Mouse (Mus musculus): ENCODE data around the gene Ift81. TPM values are rescaled to one million over a fixed set of nuclear protein-coding genes. Genes with fewer than 3 reads are reported as not detected.

Gene Ift81
- polyA plus RNA-seq, 1 experiment from 2014 or later = 62.0 TPM

- ATAC-seq (ENCODE audit: low FRiP score) = no peak
- 80% methylated on average over 5 of the region's 5 CpGs for whole genome bisulfite sequencing
- Histone ChIP-seq H3K36me3 (peaks cover 18% of the 10 kb centered on the region; the same call in 1 of the 2 replicates), H3K27ac (no peak overlapping the region), H3K9ac (no peak overlapping the region), H3K4me3 (no peak overlapping the region), H3K4me2 (replicated peaks) (no peak overlapping the region), H3K4me1 (no peaks in the 10 kb centered on the region), H3K9me3 (replicated peaks) (no peaks in the 10 kb centered on the region), H3K27me3 (no peaks in the 10 kb centered on the region)
Measured at GRCm38 (mm10) chr5:122572001-122572400, 42.3 kb downstream of the Ift81 start.

DNA sequence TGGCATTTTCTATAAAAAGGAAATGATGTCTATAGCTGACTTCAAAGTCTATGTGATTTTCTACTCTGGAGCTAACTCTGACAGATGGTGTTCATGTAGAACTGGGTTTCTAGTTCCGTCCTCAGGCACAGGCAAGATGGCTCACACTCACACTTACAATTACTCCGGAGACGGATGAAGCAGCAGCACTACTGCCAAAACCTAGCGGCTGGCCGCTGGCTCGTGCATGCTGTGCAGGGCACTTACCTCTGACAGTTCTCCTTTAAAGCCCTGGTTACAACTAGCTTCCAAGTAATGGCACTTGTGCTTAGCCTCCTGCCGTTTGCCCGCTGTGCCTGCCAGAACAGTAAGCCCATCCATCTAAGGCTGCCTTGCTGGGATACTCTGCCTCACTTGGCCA lies 47.7 kb downstream of the Ift81 start:
- Histone ChIP-seq H3K4me1 (no peaks in the 10 kb centered on the region), H3K4me3 (no peak overlapping the region), H3K27me3 (no peaks in the 10 kb centered on the region), H3K9ac (no peak overlapping the region), H3K9me3 (replicated peaks) (no peaks in the 10 kb centered on the region), H3K36me3 (peaks cover 43% of the 10 kb centered on the region), H3K4me2 (replicated peaks) (no peak overlapping the region), H3K27ac (no peak overlapping the region)
- 58% methylated on average over 8 of the region's 8 CpGs for WGBS
- ATAC-seq (ENCODE audit: low FRiP score) = no peak

DNA sequence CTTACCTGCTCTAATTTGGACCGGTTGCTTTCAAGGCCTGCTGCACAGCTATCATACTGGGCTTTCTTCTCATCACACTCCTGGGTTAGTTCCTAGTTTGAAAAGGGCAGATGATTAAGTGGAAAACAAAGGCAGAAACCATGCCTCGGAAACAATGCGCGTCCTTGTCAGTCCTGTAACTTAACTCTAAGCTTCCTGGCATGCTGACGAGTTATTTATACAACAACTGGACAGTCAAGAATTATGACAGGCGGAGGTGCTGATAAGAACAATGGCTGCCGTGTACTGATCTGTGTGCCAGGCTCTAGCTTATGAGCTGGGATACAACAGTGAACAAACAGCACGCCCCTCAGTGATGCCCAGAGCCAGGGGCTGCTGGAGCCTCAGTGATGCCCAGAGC lies 53.7 kb downstream of the Ift81 start:
- Histone ChIP-seq H3K9me3 (replicated peaks) (no peaks in the 10 kb centered on the region), H3K4me3 (no peak overlapping the region), H3K4me2 (replicated peaks) (no peak overlapping the region), H3K27ac (no peak overlapping the region), H3K9ac (no peak overlapping the region), H3K27me3 (no peaks in the 10 kb centered on the region), H3K4me1 (no peaks in the 10 kb centered on the region), H3K36me3 (peaks cover 56% of the 10 kb centered on the region)
- ATAC-seq (ENCODE audit: low FRiP score) = no peak
- WGBS = 87% methylated on average over 8 of the region's 8 CpGs

DNA sequence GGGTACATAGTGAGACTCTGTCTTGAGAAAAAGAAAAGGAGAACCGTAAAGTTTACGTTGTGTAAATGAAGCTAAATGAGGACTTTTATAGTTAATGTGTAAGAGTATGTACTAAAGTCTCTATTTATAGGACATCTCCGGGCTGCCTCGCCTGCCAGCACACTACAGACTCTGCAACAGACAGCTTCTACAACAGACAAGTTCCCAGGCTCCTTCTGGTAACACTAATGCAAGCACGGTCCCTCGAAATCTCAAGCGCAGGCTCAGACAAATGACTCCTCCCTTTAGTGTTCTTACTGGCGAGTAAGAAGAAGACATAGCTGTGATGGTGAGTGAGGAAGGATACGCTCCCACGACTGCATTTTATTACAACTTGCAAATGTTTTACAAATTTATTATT lies 56.2 kb downstream of the Ift81 start:
- H3K27me3 ChIP-seq = no peaks in the 10 kb centered on the region
- no peaks in the 10 kb centered on the region for H3K4me1 ChIP-seq
- H3K9me3 ChIP-seq (replicated peaks) = no peaks in the 10 kb centered on the region
- no peak overlapping the region for H3K4me3 ChIP-seq
- ATAC-seq (ENCODE audit: low FRiP score) = no peak
- peaks cover 41% of the 10 kb centered on the region for H3K36me3 ChIP-seq
- H3K9ac ChIP-seq = no peak overlapping the region
- H3K27ac ChIP-seq = no peak overlapping the region
- H3K4me2 ChIP-seq (replicated peaks) = no peak overlapping the region
- 92% methylated on average over 10 of the region's 10 CpGs for WGBS

GRCm38 (mm10) chr5:122555107-122555506 lies 59.2 kb downstream of the Ift81 start:
- Histone ChIP-seq H3K27ac (no peak overlapping the region), H3K4me1 (no peaks in the 10 kb centered on the region), H3K36me3 (peaks cover 39% of the 10 kb centered on the region), H3K4me2 (replicated peaks) (no peak overlapping the region), H3K27me3 (no peaks in the 10 kb centered on the region), H3K9ac (no peak overlapping the region), H3K9me3 (replicated peaks) (no peaks in the 10 kb centered on the region), H3K4me3 (no peak overlapping the region)
- ATAC-seq (ENCODE audit: low FRiP score) = no peak
- WGBS = 81% methylated on average over 2 of the region's 2 CpGs

GRCm38 (mm10) chr5:122552638-122553037 lies 61.7 kb downstream of the Ift81 start:
- Histone ChIP-seq H3K9ac (no peak overlapping the region), H3K27me3 (no peaks in the 10 kb centered on the region), H3K4me3 (no peak overlapping the region), H3K9me3 (replicated peaks) (no peaks in the 10 kb centered on the region), H3K36me3 (peaks cover 16% of the 10 kb centered on the region; the same call in 1 of the 2 replicates), H3K4me2 (replicated peaks) (no peak overlapping the region), H3K4me1 (no peaks in the 10 kb centered on the region), H3K27ac (no peak overlapping the region)
- 85% methylated on average over 9 of the region's 9 CpGs for WGBS
- ATAC-seq (ENCODE audit: low FRiP score) = no peak

DNA sequence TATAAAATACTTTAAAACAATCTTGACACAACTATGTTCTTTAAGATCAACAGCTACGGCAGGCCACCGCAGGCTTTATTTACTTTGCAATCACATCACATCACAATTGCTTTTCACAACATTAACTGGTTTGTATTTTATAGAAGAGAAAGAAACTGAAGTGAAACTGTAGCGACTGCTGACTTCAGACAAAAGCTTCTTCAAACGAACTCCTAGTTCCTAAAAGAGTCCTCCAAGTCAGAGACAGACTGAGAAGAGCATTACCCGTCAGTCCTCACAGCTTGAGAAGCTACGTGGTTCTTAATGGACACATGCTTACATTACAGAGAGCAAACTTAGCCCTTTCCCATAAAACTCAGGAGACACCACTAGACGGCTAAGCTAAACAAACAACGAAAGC lies 63.9 kb downstream of the Ift81 start:
- Histone ChIP-seq H3K36me3 (peaks cover 11% of the 10 kb centered on the region; the same call in 1 of the 2 replicates), H3K4me1 (no peaks in the 10 kb centered on the region), H3K27me3 (no peaks in the 10 kb centered on the region), H3K4me2 (replicated peaks) (no peak overlapping the region), H3K4me3 (no peak overlapping the region), H3K27ac (no peak overlapping the region), H3K9ac (no peak overlapping the region), H3K9me3 (replicated peaks) (no peaks in the 10 kb centered on the region)
- no peak for ATAC-seq (ENCODE audit: low FRiP score)
- WGBS = 64% methylated on average over 8 of the region's 8 CpGs

DNA sequence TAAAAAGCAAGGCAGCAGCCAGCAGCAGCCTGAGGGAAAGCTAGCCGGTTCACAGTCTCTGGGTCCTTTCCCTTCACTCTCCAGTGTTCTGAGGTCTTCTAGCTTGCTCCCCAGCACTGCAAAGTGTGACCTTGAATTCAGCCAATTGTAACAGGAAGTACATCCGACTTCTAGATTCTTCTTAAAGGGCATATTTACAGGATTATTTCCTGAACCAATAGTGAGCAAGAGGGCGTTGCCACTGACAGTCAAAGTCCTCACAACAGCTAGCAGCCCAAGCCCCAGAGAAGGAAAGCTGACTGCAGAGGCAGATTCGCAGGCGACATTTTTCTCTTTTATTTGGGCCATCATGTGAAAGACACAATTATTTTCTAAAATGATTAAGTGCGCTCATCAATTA lies 65.6 kb downstream of the Ift81 start:
- H3K27me3 ChIP-seq = no peaks in the 10 kb centered on the region
- WGBS = 83% methylated on average over 6 of the region's 6 CpGs

GRCm38 (mm10) chr5:122547810-122548209 lies 66.5 kb downstream of the Ift81 start:
- Histone ChIP-seq H3K27me3 (no peaks in the 10 kb centered on the region), H3K4me3 (no peak overlapping the region), H3K4me1 (no peaks in the 10 kb centered on the region), H3K4me2 (replicated peaks) (no peak overlapping the region), H3K9ac (no peak overlapping the region), H3K9me3 (replicated peaks) (no peaks in the 10 kb centered on the region), H3K36me3 (0 out of 2 replicates have a peak, but pooled peaks cover 6% of the 10 kb centered on the region), H3K27ac (no peak overlapping the region)
- no peak for ATAC-seq (ENCODE audit: low FRiP score)
- WGBS = 76% methylated on average over 6 of the region's 6 CpGs

More for the DNA sequence above, 65.6 kb downstream of the Ift81 start:
- no peaks in the 10 kb centered on the region for H3K4me1 ChIP-seq
- no peak overlapping the region for H3K4me2 ChIP-seq (replicated peaks)
- H3K27ac ChIP-seq = no peak overlapping the region
- H3K4me3 ChIP-seq = no peak overlapping the region
- H3K9me3 ChIP-seq (replicated peaks) = no peaks in the 10 kb centered on the region
- ATAC-seq (ENCODE audit: low FRiP score) = no peak
- H3K36me3 ChIP-seq = 0 out of 2 replicates have a peak, but pooled peaks cover 6% of the 10 kb centered on the region
- H3K9ac ChIP-seq = no peak overlapping the region

DNA sequence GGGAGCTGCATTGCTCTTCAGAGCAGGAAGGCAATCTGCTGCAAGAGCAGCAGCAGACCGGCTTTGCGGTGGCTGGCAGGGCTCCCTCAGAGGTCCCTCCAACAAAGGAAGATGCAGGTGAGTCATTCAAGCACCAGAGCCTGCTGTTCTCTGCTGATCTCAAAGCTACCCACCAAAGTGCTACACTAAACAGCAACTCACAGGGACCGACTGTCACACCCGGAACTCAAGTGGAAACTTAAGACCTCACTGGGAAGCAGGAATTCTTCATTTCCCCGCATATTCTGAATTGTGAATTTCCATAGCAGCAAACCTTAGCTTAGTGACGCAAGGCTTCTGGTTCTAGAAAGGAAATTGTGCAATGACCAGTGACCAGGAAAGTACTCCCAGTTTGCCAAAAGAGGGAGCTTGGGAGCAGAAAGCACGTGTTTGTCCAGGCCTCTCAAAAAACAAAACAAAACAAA lies 67.0 kb downstream of the Ift81 start:
- Histone ChIP-seq H3K4me3 (no peak overlapping the region), H3K27me3 (no peaks in the 10 kb centered on the region), H3K9me3 (replicated peaks) (no peaks in the 10 kb centered on the region), H3K27ac (no peak overlapping the region), H3K4me1 (no peaks in the 10 kb centered on the region), H3K9ac (no peak overlapping the region), H3K4me2 (replicated peaks) (no peak overlapping the region), H3K36me3 (0 out of 2 replicates have a peak, but pooled peaks cover 10% of the 10 kb centered on the region)
- 69% methylated on average over 7 of the region's 7 CpGs for WGBS
- ATAC-seq (ENCODE audit: low FRiP score) = no peak

- Histone ChIP-seq H3K36me3 (peaks cover 19% of the 10 kb centered on the region; the same call in 1 of the 2 replicates), H3K9me3 (replicated peaks) (no peaks in the 10 kb centered on the region), H3K27me3 (no peaks in the 10 kb centered on the region), H3K27ac (no peak overlapping the region), H3K4me2 (replicated peaks) (no peak overlapping the region), H3K4me1 (no peaks in the 10 kb centered on the region), H3K4me3 (no peak overlapping the region), H3K9ac (no peak overlapping the region)
- ATAC-seq (ENCODE audit: low FRiP score) = no peak
- WGBS = 92% methylated on average over 6 of the region's 6 CpGs
Measured at GRCm38 (mm10) chr5:122543392-122543791, 70.9 kb downstream of the Ift81 start.

- Histone ChIP-seq H3K4me3 (no peak overlapping the region), H3K27ac (no peak overlapping the region), H3K9ac (no peak overlapping the region), H3K4me2 (replicated peaks) (no peak overlapping the region), H3K36me3 (peaks cover 20% of the 10 kb centered on the region; the same call in 1 of the 2 replicates), H3K9me3 (replicated peaks) (no peaks in the 10 kb centered on the region), H3K27me3 (no peaks in the 10 kb centered on the region), H3K4me1 (no peaks in the 10 kb centered on the region)
- no peak for ATAC-seq (ENCODE audit: low FRiP score)
- WGBS = 92% methylated on average over 8 of the region's 8 CpGs
Measured at GRCm38 (mm10) chr5:122541871-122542270, 72.4 kb downstream of the Ift81 start.

DNA sequence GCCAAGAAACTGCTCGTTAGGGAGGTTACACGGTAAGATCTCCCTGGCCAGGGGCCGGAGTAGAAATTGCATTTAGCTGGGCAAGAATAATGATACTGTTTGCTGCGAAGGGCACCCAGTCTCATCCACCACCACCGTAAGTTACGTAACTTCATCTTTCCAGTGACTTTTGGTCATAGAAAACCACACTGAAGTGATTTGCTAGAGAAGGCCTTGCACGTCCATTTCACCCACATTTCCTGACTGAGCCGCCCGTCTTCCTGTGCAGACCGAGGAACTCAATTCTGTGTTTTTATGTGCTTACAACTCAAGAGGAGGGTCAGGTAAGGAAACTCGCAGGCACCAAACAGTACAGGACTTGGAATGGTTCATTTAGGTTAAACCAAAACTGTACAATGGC lies 76.2 kb downstream of the Ift81 start:
- no peak overlapping the region for H3K9ac ChIP-seq
- no peak overlapping the region for H3K4me2 ChIP-seq (replicated peaks)
- H3K4me3 ChIP-seq = no peak overlapping the region
- whole genome bisulfite sequencing = 95% methylated on average over 11 of the region's 11 CpGs
- no peak for ATAC-seq (ENCODE audit: low FRiP score)
- H3K4me1 ChIP-seq = no peaks in the 10 kb centered on the region
- H3K36me3 ChIP-seq = peaks cover 20% of the 10 kb centered on the region; the same call in 1 of the 2 replicates
- H3K9me3 ChIP-seq (replicated peaks) = no peaks in the 10 kb centered on the region
- no peak overlapping the region for H3K27ac ChIP-seq
- no peaks in the 10 kb centered on the region for H3K27me3 ChIP-seq

Measured in hindbrain, embryonic 12.5 days (tissue).